Mouse (Mus musculus) bone marrow, adult 2 months (tissue): Measurements from ENCODE around the gene Tulp2. TPM values are rescaled to one million over a fixed set of nuclear protein-coding genes. Genes with fewer than 3 reads are reported as not detected.
"Not testable (repeated sequence)": the region's sequence is repeated elsewhere in the genome, so short reads cannot be mapped to it uniquely, and the experiment has no call there.

Experiments used
- H3K27ac ChIP-seq: fragments of 200-500 bp; 2 replicates; pipeline ENCODE4 v1.5.1; 2012; ENCODE audit warnings: low read depth, mild to moderate bottlenecking, control low read depth, inconsistent platforms, low read length; ENCODE audit not compliant: control insufficient read depth, poor library complexity, insufficient read depth
- H3K4me1 ChIP-seq: fragments of 200-500 bp; 2 replicates; pipeline ENCODE4 v1.6.1; 2011; ENCODE audit warnings: low read length; ENCODE audit not compliant: control insufficient read depth, insufficient read depth
- H3K4me3 ChIP-seq: fragments of 200-500 bp; replicated peaks from 2 replicates; pipeline ENCODE3; 2011; ENCODE audit warnings: mild to moderate bottlenecking, low read depth, low read length, control low read depth; ENCODE audit not compliant: control insufficient read depth
- CTCF ChIP-seq: fragments of 200-500 bp; IDR thresholded peaks from 2 replicates; pipeline ENCODE4 v1.5.1; 2011; ENCODE audit warnings: low read length, control low read depth; ENCODE audit not compliant: control insufficient read depth, insufficient read depth
- POLR2A ChIP-seq: fragments of 200-500 bp; IDR thresholded peaks from 2 replicates; pipeline ENCODE4 v1.6.1; 2011; ENCODE audit warnings: low read depth, mild to moderate bottlenecking, control low read depth, low read length, borderline replicate concordance; ENCODE audit not compliant: control insufficient read depth
- WGBS: fragments of 180-500 bp; shearing (Covaris S2); methylation state at CpG from one replicate; pipeline ENCODE4 v1.1.7; 2018; 5-methylcytosine and 5-hydroxymethylcytosine counted together
- polyA plus RNA-seq: library from polyadenylated mRNA; stranded (reverse); fragments of >200 nt; gene quantifications from 2 replicates; pipeline ENCODE4 v1.2.4, GENCODE M21; 2011; ENCODE audit warnings: low replicate concordance; ENCODE audit not compliant: missing spikeins, insufficient read depth, insufficient read length

The Tulp2 gene
- polyA plus RNA-seq, 1 experiment: 1.3 TPM

- peak; percentile 72 for TF ChIP-seq POLR2A
- no peak for TF ChIP-seq CTCF
- Histone ChIP-seq H3K4me3 (peak overlapping the region; percentile 92), H3K27ac (peak overlapping the region; percentile 98), H3K4me1 (peaks cover 1% of the 10 kb centered on the region)
- 10% methylated on average over 12 of the region's 12 CpGs for WGBS
Observed at GRCm38 (mm10) chr7:45524841-45525621, 43.4 kb downstream of the Tulp2 start.

GRCm38 (mm10) chr7:45525809-45526473, 44.3 kb downstream of the Tulp2 start, which contains the start of the genes Ppp1r15a and Plekha4:
Ppp1r15a (minus strand) TSS chr7:45526268.
Plekha4 (plus strand) TSS chr7:45526330.
- peak within 1 kb of the TSS; percentile 98 for H3K27ac ChIP-seq
- peaks cover 1% of the 10 kb centered on the region for H3K4me1 ChIP-seq
- TF ChIP-seq CTCF (no peak), POLR2A (no peak; the same call in 1 of the 2 replicates)
- WGBS: under 1% methylated on average over 54 of the region's 54 CpGs
- peak within 1 kb of the TSS; percentile 92 for H3K4me3 ChIP-seq

- TF ChIP-seq CTCF (no peak), POLR2A (no peak)
- peak overlapping the region; percentile 92 for H3K4me3 ChIP-seq
- peak overlapping the region; percentile 98 for H3K27ac ChIP-seq
- peaks cover 1% of the 10 kb centered on the region for H3K4me1 ChIP-seq
- WGBS: 20% methylated on average over 7 of the region's 7 CpGs
Observed at GRCm38 (mm10) chr7:45526474-45527120, 44.9 kb downstream of the Tulp2 start.

- Histone ChIP-seq H3K27ac (peak overlapping the region; percentile 12; the same call in 1 of the 2 replicates), H3K4me3 (peak overlapping the region; percentile 29)
- not testable (repeated sequence) for H3K4me1 ChIP-seq
- WGBS: 68% methylated on average over 6 of the region's 6 CpGs
Observed at GRCm38 (mm10) chr7:45527169-45527568, 45.5 kb downstream of the Tulp2 start.

GRCm38 (mm10) chr7:45529461-45529860, 47.8 kb downstream of the Tulp2 start:
- Histone ChIP-seq H3K27ac (no peak overlapping the region), H3K4me3 (no peak overlapping the region), H3K4me1 (no peaks in the 10 kb centered on the region; the same call in none of the 2 replicates)
- WGBS: 5% methylated on average over 6 of the region's 6 CpGs
- TF ChIP-seq POLR2A (no peak), CTCF (no peak)

- H3K4me3 ChIP-seq: no peak overlapping the region
- no peaks in the 10 kb centered on the region; the same call in none of the 2 replicates for H3K4me1 ChIP-seq
- no peak for TF ChIP-seq POLR2A
- no peak for TF ChIP-seq CTCF
- 64% methylated on average over 2 of the region's 2 CpGs for WGBS
- H3K27ac ChIP-seq: no peak overlapping the region
Observed at GRCm38 (mm10) chr7:45530643-45531042, 49.0 kb downstream of the Tulp2 start.

- no peak overlapping the region for H3K4me3 ChIP-seq
- 76% methylated on average over 1 of the region's 1 CpGs for WGBS
- no peak for TF ChIP-seq POLR2A
- no peak for TF ChIP-seq CTCF
- H3K27ac ChIP-seq: no peak overlapping the region
- no peaks in the 10 kb centered on the region for H3K4me1 ChIP-seq
Observed at GRCm38 (mm10) chr7:45535676-45536075, 54.0 kb downstream of the Tulp2 start.

GRCm38 (mm10) chr7:45537602-45538001, 55.9 kb downstream of the Tulp2 start:
- Histone ChIP-seq H3K4me1 (no peaks in the 10 kb centered on the region), H3K4me3 (no peak overlapping the region), H3K27ac (no peak overlapping the region)
- 81% methylated on average over 10 of the region's 10 CpGs for WGBS
- TF ChIP-seq POLR2A (no peak), CTCF (no peak)
